Mouse (Mus musculus): ENCODE results near the gene Cttn.

DNA sequence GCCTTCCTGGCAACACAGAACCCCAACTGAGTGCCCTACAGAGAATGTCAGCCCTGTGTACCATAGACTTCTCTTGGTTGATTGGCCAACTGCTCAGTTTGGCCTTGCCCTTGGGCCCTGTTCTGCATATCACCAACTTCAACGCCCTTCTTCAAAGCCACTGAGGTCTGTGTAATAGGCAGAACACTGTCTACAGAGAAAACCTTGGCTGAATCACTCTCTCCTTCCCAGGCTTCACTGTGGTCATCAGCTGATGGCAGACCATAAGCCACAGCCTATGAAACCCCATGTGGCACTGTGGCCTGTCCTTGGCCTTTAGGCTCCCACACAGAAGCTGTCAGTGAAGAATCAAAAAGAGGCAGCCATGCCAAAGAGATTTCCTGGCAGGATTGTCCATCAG is 11.9 kb downstream of the Cttn start:
- TF ChIP-seq GATA1 (IDR thresholded peaks at IDR 0.05; ENCODE audit: low read length) (no peak), TAL1 (IDR thresholded peaks at IDR 0.05; ENCODE audit: low read length) (no peak)

Measured in erythroblast, embryonic 14.5 days (primary cell).